Mouse (Mus musculus): ENCODE results near the gene Gabrb3.
"Not testable (repeated sequence)": the region's sequence is repeated elsewhere in the genome, so short reads cannot be mapped to it uniquely, and the experiment has no call there.

The Gabrb3 gene

GRCm38 (mm10) chr7:57706092-57706491 lies 286.6 kb downstream of the Gabrb3 start:
- no peak for DNase-seq (ENCODE audit: low read depth, low spot score)

- no peak for DNase-seq (ENCODE audit: low read depth, low spot score)
Observed at GRCm38 (mm10) chr7:57706976-57707740, 287.7 kb downstream of the Gabrb3 start.

GRCm38 (mm10) chr7:57711709-57712108 lies 292.2 kb downstream of the Gabrb3 start:
- no peak for DNase-seq (ENCODE audit: low read depth, low spot score)

- no peak for DNase-seq (ENCODE audit: low read depth, low spot score)
Observed at GRCm38 (mm10) chr7:57746836-57747235, 327.3 kb downstream of the Gabrb3 start.

GRCm38 (mm10) chr7:57760466-57760865 lies 341.0 kb downstream of the Gabrb3 start:
- no peak for DNase-seq (ENCODE audit: low read depth, low spot score)

GRCm38 (mm10) chr7:57778754-57779153 lies 359.3 kb downstream of the Gabrb3 start:
- DNase-seq (ENCODE audit: low read depth, low spot score), result peak; percentile 6

GRCm38 (mm10) chr7:57786102-57786501 lies 366.6 kb downstream of the Gabrb3 start:
- not testable (repeated sequence) for DNase-seq (ENCODE audit: low read depth, low spot score)

GRCm38 (mm10) chr7:57787520-57787919 lies 368.0 kb downstream of the Gabrb3 start:
- DNase-seq (ENCODE audit: low read depth, low spot score), result no peak

- no peak for DNase-seq (ENCODE audit: low read depth, low spot score)
Observed at GRCm38 (mm10) chr7:57803266-57803665, 383.8 kb downstream of the Gabrb3 start.

- DNase-seq (ENCODE audit: low read depth, low spot score), result no peak
Observed at GRCm38 (mm10) chr7:57813716-57814115, 394.2 kb downstream of the Gabrb3 start.

- no peak for DNase-seq (ENCODE audit: low read depth, low spot score)
Observed at GRCm38 (mm10) chr7:57842383-57842896, 422.9 kb downstream of the Gabrb3 start.

GRCm38 (mm10) chr7:57867951-57868350 lies 448.5 kb downstream of the Gabrb3 start:
- no peak for DNase-seq (ENCODE audit: low read depth, low spot score)

All from brain, embryonic 18.5 days (tissue).